In the genomic region with DNA sequence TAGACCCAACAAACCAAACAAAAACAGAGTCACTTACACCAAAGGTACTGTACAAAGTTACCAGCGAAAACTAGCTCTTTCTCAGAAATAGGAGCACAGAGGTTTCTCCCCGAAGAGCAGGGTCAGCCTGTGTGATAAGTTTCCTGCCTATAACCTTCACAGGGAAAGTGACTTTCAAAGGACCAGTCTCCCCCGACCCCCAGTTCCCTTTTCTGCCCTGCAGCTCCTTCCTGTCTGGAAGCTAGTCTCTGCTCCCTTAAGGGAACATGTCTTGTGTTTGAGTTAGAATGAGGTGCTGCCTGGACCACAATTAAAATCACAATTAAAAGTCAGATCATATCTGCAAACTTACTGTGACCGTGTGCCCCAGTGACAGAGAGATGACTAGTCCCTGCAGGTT, we compare ENCODE assay signal across 21 mouse cellular contexts. TPM values are rescaled to one million over a fixed set of nuclear protein-coding genes. Genes with fewer than 3 reads are reported as not detected.
DNase-seq lines count a peak whose midpoint lies in the region; ATAC-seq and TF ChIP-seq lines count a peak whose summit lies in the region.
"Had no signal": no experiment of that assay in that cellular context is flagged by ENCODE, and none has a peak within 500 bp of the region (broad histone marks: within the 10 kb centered on the region; RNA-seq: fewer than 3 reads in every experiment).

No protein-coding gene starts in this region.

- ATAC-seq in inflammation-experienced regulatory T-cells, adult 6 months: peak; percentile 11
- ATAC-seq in hindbrain, postnatal 0 days: no peak
- ATAC-seq: forebrain, embryonic 16.5 days had no signal

- H3K36me3 ChIP-seq in hindbrain, postnatal 0 days (ENCODE audit: insufficient read depth, low read length): no peaks in the 10 kb centered on the region
- H3K36me3 ChIP-seq: embryonic facial prominence, embryonic 13.5 days; forebrain, embryonic 12.5 days; heart, embryonic 15.5 days; hindbrain, embryonic 10.5 days had no signal

- no peaks in the 10 kb centered on the region for H3K27me3 ChIP-seq in hindbrain, postnatal 0 days (ENCODE audit: insufficient read depth, low read length)
- H3K27me3 ChIP-seq: embryonic facial prominence, embryonic 13.5 days; forebrain, embryonic 12.5 days; heart, embryonic 15.5 days had no signal

- no peak for TF ChIP-seq CTCF in hindbrain, postnatal 0 days (IDR thresholded peaks at IDR 0.05; ENCODE audit: low read depth)

- 78% methylated on average over 4 of the region's 4 CpGs for WGBS in hindbrain, postnatal 0 days

- peak; percentile 33 for DNase-seq in CD4-positive, CD25-positive, alpha-beta regulatory T cell, adult 2 months (ENCODE audit: low read depth, low spot score)
- peak; percentile 55 for DNase-seq in MEL-GATA-1-ER (ENCODE audit: extremely low read depth, low read depth)
- DNase-seq in naive thymus-derived CD4-positive, alpha-beta T cell, adult 2 months (ENCODE audit: low read depth): peak; percentile 40
- no peak for DNase-seq in spleen, postnatal 36 days (ENCODE audit: low spot score in 2 of 2)
- no peak for DNase-seq in lung, postnatal 14 days
- DNase-seq in hindbrain, postnatal 0 days (ENCODE audit: low spot score): no peak
- DNase-seq: adrenal gland, postnatal 10 days; cerebellum, adult 11 months; cerebellum, adult 8-10 months; cerebellum, postnatal 36 days; gastrocnemius, postnatal 10 days; heart, adult 2 months; heart, postnatal 14 days had no signal

- H3K4me1 ChIP-seq in hindbrain, postnatal 0 days (ENCODE audit: insufficient read depth, low read length): no peaks in the 10 kb centered on the region

- H3K9ac ChIP-seq in hindbrain, postnatal 0 days (replicated peaks; ENCODE audit: low read length): no peak overlapping the region
- H3K9ac ChIP-seq: embryonic facial prominence, embryonic 13.5 days; forebrain, embryonic 12.5 days; heart, embryonic 15.5 days; hindbrain, embryonic 14.5 days had no signal

- no peak overlapping the region for H3K27ac ChIP-seq in hindbrain, postnatal 0 days
- H3K27ac ChIP-seq: embryonic facial prominence, embryonic 13.5 days; forebrain, embryonic 12.5 days; heart, adult 2 months; heart, embryonic 15.5 days; hindbrain, embryonic 10.5 days; hindbrain, embryonic 14.5 days had no signal

- H3K9me3 ChIP-seq in hindbrain, postnatal 0 days (ENCODE audit: low read length): no peaks in the 10 kb centered on the region
- H3K9me3 ChIP-seq: embryonic facial prominence, embryonic 13.5 days; forebrain, embryonic 12.5 days; heart, embryonic 15.5 days; hindbrain, embryonic 10.5 days had no signal

- no peak overlapping the region for H3K4me2 ChIP-seq in hindbrain, postnatal 0 days (ENCODE audit: low read depth, low read length)
- H3K4me2 ChIP-seq: embryonic facial prominence, embryonic 13.5 days; forebrain, embryonic 12.5 days; heart, embryonic 11.5 days; heart, embryonic 15.5 days; hindbrain, embryonic 14.5 days had no signal

- H3K4me3 ChIP-seq in hindbrain, postnatal 0 days (ENCODE audit: low read length): no peak overlapping the region
- H3K4me3 ChIP-seq: embryonic facial prominence, embryonic 13.5 days; forebrain, embryonic 12.5 days; heart, adult 2 months; heart, embryonic 15.5 days; hindbrain, embryonic 10.5 days had no signal

RNA-seq across cellular contexts. Expression of a gene that starts 23.9 kb away (rescaled TPM):
- polyA plus RNA-seq in inflammation-experienced regulatory T-cells, adult 6 months (2017; shearing (Covaris generic)): 100 to 1,000 TPM in 1 of 3 experiments, 10 to 100 TPM in 2; 82.2 to 141 (median 98.8) TPM
- 27.2 and 28.4 TPM in 2 replicates for total RNA-seq in hindbrain, postnatal 0 days (2014; rRNA removed)
- polyA plus RNA-seq in hindbrain, postnatal 0 days (2015; fragmentation: Nextera tagmentation; extraction: Ambion mirVana): 39.6 and 46.8 TPM in 2 replicates

Comparison
In these comparisons a context has a peak if more than half of its experiments do, and no peak if none do; other contexts are left out.
1. DNase-seq: peak in CD4-positive, CD25-positive, alpha-beta regulatory T cell, adult 2 months (single experiment), MEL-GATA-1-ER (single experiment) and naive thymus-derived CD4-positive, alpha-beta T cell, adult 2 months (single experiment); none in spleen, postnatal 36 days (0 of 2), lung, postnatal 14 days (single experiment) and hindbrain, postnatal 0 days (single experiment).